Mouse (Mus musculus): Measurements from ENCODE around the gene Mei1.

Gene Mei1

DNA sequence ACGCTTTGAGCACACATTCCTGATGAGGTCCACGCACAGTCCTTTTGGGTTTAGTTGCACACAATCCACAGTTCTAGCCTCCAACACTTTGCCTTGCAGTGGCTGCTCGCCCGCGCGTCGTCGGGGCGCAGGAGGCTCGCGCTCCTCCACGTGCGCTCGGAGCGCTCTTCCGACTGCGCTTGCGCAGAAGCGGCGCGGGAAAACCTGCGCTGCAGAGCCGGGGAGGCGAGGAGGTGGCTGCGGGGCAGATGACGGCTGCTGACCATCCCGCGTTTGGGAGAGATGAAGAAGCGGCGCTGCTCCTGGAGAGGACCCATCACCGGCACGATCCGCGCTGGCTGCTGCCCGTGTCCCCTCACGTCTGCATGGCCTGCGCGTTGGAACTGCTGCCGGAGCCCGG is at the start of gene Mei1:
TSS of gene Mei1 (plus strand) at position 99 of the 400 bp plus-strand sequence.
- no peak for DNase-seq (ENCODE audit: low read depth)

DNA sequence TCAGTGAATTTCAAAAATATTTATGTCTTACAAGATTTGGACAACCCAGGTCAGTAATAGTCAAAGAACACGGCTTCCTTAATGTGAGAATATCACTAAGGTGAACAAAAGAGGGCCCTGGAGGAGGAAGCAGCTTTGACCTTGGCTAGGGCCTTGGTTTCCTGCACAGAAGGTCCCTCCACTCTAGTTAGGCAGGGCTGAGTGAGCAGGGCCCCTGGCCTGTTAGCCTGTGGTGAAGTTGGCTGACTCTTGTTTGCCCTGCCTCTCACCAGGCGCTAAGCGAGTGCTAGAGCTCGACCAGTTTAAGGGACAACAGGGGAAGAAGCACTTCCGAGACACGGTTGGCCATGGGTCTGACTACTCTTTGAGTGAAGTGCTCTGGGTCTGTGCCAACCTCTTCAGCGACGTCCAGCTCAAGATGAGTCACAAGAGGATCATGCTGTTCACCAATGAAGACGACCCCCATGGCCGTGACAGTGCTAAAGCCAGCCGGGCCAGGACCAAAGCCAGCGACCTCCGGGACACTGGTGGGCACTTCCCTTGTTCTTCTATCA is 47.2 kb upstream of the Mei1 start:
- no peak for DNase-seq (ENCODE audit: low read depth)

DNA sequence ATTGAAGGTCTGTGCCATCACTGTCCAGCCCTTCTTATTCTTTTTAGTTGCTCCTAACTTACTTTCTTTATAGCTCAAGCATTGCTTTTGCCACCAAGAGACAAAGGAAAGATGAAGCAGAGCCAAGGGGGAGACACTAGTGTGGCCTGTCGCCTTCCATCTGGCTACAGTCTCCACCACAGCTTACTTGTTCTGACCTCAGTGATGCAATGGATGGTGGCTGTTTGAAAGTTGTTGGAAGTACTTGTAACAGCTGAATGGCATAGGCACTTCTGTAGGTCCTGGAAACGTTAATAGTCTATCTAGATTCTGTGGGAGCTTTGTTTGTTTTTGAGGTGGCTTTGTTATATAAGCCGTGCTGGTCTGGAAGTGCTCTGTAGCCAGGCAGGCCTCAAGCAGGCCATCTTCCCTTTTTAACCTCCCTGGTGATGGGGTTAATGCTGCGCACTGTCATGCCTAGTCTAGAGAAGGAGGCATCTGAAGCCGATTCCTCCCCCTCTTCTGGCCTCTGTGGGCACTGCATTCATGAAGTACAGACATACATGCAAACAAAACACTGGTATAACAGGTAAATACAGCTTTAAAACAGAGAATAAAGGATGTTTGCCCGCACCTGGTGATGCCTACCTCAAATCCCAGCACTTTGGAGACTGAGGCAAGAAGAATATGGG is 45.7 kb upstream of the Mei1 start:
- no peak for DNase-seq (ENCODE audit: low read depth)

DNA sequence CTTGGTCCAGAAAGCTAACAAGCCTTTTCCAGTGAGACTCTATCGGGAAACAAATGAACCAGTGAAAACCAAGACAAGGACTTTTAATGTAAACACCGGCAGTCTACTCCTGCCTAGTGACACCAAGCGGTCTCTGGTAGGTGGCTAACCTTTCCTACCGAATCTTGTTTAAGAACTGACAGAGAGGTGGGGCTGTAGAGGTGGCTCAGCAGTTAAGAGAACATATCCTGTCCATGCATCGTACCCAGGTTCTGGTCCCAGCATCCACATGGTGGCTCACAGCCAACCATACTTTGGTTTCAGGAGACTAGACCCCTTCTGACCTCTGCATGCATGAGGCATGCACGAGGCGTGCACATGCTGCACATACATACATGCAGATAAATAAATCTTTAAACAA is 42.5 kb upstream of the Mei1 start:
- DNase-seq (ENCODE audit: low read depth) = no peak

DNA sequence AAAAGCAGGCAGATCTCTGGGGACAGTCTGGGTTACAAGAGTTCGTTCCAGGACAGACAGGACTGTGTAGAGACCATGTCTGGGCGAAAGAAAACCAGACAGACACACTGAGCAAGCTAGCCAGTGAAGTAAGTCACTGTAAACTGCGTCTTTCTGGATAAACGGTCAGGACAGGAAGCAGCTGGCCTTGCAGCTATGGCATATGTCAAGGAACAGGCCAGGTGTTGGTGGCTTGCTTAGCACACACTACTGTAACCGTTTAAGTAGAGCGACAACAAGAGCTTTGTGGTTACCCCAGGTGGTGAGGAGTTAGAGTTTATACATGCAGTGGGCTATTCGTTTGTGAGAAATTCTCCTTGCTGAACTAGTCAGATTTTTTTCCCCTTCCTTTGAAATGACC is 42.1 kb upstream of the Mei1 start:
- DNase-seq (ENCODE audit: low read depth) = no peak

DNA sequence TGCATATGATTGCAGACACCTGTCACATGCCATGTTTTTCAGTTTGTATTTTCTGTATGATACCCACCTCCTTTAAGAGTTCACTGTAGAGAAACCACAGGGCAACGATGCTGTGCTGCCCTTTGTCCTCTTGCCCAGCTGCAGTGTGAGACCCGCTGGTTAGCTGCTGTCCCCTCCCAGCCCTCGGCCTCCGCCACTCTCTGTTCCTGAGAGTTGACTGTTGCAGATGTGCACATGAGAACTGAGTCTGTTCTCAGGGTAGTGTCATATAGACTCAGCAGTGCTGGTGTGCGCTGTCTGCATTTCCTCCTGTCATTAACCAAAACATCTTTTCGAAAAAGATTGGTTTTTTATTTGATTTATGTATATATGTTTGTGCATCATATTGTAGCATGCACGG is 37.4 kb upstream of the Mei1 start:
- DNase-seq (ENCODE audit: low read depth) = no peak

DNA sequence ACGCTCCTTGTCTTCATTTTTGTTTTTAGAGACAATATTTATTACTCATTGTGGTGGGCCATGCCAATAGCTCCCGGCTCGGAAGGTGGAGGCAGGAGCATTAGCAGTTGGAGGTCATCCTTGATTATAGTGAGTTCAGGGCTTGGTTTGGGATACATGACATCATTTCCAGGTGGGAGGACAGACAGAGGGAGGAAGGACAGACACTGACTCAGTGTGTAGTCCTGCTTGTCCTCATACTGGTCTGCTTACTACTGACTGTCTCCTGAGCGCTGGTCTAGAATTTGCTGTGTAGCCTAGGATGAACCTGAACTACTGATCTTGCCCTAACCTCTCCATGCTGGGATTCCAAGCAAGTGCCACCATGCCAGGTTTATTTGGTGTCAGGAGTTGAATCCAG is 36.0 kb upstream of the Mei1 start, which contains the start of gene Desi1:
TSS of gene Desi1 (minus strand) at position 101 of the 400 bp plus-strand sequence.
- DNase-seq (ENCODE audit: low read depth) = no peak

DNA sequence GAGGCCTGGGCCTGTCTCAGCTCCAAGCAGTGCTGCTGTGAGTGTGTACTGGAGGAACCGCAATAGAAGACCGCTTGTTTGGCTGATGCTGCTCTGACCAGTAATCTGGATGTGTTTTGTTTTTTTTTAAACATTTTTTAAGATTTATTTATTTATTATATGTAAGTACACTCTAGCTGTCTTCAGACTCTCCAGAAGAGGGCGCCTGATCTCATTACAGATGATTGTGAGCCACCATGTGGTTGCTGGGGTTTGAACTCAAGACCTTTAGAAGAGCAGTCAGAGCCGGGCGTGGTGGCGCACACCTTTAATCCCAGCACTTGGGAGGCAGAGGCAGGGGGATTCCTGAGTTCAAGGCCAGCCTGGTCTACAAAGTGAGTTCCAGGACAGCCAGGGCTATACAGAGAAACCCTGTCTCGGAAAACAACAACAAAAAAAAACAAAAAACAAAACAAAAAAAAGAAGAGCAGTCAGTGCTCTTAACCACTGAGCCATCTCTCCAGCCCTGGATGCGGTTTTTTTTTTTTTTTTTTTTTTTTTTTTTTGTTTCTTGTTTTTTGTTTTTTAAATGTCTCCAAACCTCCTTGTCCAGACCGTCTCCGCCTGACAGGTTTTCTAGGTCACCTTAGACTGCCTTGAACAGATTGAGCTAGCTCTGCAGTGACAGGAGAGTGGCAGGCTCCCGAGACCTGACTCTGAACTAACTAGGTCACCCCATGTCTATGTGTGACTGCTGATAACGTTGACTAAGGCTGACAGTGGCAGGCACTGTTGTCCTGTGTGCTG is 33.7 kb upstream of the Mei1 start:
- peak; percentile 69 for DNase-seq (ENCODE audit: low read depth)

DNA sequence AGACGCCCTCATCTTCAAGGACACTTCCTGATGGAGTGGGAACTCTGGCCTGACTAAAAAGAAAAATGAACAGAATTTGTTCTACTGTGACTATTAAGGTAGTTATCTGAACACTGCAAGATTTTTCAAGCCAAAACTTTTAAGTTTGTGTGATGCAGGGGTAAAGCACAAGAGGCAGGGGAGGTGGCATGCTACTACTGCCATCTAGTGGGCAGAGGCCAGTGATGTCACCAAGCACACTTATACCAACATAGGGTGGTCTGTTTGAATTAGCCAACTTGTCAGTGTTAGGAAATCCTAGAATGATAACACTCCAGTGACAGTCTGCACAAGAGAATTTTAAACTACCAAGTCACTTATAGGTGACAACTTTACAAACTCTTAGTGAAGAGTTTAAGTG is 29.1 kb upstream of the Mei1 start:
- peak; percentile 80 for DNase-seq (ENCODE audit: low read depth)

DNA sequence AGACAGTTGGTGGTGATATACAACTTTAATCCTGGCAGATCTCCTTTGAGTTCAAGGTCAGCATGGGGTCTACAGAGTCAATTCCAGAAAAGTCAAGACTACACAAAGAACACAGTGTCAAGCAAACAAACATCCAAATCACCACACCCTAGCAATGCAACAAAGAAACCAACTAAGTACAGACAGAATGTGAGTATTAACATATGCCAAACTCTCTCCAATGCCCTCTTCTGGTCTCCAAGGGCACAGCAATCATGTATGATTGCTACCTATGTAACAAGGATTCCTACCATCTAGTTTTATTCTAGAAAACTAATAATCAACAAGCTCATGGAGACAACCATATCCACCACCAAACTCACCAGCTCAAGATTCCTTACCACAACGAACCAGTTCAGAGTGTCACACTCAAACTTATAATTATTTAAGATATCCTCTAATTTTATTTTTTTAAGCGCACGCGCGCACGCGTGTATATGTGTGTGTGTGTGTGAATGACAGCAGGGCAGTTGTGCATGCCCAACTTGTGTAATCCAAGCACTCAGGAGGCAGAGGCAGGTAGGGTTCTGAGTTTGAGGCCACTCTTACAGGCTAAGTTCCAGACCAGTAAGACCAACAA is 25.5 kb upstream of the Mei1 start:
- DNase-seq (ENCODE audit: low read depth) = peak; percentile 64

DNA sequence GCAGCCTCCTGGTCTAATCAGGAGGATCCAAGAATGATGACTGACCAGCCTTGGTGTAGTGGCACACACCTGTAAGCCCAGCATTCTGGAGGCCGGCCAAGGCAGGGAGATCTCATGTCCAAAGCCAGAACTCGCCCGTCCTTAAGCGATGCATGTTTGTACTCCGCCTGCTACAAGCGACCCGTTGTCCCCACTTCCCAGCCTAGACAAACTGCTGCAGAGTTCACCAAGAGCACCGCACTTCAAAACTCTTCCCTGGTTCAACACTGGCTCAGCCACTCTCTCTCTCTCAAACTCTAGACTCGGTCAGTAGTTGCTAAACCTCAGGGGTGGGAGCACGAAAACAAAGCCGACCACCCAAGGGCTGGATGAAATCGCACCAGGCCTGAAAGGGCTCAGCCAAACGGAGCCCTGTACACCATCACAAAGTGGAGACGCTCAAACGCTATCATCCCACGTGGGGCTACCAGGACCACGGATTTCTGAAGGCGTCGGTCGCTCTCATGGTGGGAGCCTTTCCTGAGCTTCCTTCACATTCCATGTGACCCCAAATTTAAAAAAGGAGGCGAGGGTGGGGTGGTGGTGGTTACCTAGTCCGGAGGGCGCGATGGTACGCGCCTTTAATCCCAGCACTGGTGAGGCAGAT is 23.4 kb upstream of the Mei1 start:
- peak; percentile 46 for DNase-seq (ENCODE audit: low read depth)

DNA sequence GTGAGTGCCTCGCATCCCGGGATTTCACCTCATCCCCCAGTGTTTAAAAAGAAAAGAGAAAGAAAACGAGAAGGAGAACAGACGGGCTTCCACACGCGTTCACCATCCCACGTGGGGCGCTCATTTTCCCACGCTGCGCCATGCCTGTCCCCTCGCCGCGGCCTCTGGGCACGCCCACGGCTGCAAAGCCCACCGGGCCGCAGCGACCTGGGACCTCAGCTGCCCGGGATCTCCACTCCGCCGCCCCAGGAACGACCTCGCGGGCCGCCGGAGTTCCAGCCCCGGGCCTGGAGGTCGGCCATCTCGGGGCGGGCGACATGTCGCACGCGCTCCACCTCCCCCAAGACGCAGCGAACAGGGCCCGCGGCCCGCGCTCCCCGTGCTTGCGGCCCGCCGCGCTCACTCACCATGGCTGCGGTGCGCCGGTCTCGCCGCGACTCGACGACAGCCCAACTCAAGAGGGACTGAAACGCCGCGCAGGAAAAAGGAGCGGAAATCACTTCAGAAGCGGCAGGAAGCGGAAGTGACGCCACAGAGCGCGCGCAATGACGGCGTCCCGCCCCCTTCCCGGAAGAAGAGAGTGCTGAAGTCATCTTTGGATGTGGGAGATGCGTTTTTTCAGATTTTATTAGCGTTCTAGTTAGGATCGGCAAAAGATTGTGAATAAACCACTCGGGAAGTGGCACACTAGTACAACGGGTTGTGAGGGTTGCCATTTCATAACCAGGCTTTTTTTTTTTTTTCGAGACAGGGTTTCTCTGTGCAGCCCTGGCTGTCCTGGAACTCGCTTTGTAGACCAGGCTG is 22.5 kb upstream of the Mei1 start, which contains the start of gene Snu13:
TSS of gene Snu13 (minus strand) at position 519 of the 804 bp plus-strand sequence.
- peak; percentile 94 for DNase-seq (ENCODE audit: low read depth)

DNA sequence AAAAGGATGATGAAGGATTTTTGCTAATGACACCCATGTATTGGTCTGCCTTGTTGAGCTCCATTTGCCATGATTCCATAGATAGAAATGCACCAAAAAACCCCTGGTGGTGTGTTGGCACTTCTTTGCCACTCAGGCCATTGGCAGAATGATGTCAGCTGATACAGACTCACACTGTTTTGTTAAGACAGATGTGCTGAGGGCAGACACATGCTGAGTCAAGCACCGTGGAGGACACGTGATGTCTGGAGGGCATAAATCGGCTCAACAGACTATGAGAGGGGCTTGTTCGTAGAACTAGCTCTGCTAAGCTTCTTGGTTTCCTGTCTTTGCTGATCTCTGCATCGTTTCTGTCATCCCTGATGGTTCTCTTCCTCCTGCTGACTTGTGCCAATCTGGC is 17.3 kb upstream of the Mei1 start:
- no peak for DNase-seq (ENCODE audit: low read depth)

DNA sequence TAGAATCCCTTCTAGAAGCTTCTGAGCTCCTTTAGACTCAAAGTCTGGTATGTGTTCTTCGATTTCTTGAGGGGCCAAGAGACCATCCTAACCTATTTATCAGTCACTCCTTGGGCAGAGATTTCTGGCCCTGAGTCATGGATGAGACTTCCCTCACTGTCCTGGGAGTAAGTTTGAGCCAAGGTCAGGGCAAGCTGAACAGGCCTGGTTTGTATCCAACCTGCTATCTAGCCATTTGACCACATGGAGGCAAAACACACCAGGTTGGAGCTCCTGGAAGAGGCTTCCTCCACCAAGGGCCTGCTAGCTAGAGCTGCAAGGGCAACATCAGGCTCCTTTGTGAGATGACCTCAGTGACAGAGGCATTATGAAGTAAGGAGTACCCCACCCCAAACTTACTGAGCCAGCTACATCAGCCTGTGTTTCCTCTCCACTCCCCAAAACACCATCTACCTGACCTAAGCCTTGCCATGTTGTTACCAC is 11.0 kb upstream of the Mei1 start, which contains the start of gene 4930407I10Rik:
TSS of gene 4930407I10Rik (plus strand) at position 433 of the 483 bp plus-strand sequence.
- no peak for DNase-seq (ENCODE audit: low read depth)

DNA sequence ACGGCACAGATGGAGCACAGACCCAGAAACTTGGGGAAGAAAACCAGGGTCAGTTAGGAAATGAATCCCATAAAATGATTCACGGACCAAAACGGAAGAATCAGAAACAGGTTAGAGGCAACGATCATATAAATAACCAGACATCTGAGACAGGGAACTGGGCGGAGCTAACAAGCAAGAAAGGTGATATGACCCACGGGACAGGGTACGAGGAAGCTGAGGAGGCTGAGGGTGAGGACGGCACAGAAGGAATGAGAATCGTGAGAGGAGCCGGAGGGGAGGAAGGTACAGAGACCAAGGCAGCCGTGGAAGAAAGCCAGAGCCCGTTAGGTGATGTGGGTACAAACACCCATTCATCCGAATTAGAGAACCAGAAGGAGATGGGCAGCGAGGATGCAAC is 5.9 kb upstream of the Mei1 start:
- no peak for DNase-seq (ENCODE audit: low read depth)

DNA sequence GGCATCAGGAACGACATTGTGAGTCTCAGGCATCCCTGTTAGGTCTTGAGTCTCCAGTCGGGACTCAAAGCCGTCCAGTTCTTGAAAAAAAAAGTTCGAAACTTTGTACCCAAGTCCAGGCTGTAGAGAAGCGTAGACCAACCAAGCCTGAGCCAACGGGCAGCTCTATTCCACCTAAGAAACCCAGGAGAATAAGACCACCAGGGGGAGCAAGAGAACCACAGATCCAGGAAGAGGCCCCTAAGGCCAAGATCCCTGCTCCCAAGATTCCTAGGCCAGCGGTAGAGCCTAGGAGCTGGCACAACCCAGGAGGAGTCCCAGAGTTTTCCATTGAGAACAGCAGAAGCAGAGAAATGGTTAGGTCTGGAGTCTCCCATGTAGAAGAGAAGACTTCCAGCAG is 4.3 kb upstream of the Mei1 start:
- peak; percentile 78 for DNase-seq (ENCODE audit: low read depth)

DNA sequence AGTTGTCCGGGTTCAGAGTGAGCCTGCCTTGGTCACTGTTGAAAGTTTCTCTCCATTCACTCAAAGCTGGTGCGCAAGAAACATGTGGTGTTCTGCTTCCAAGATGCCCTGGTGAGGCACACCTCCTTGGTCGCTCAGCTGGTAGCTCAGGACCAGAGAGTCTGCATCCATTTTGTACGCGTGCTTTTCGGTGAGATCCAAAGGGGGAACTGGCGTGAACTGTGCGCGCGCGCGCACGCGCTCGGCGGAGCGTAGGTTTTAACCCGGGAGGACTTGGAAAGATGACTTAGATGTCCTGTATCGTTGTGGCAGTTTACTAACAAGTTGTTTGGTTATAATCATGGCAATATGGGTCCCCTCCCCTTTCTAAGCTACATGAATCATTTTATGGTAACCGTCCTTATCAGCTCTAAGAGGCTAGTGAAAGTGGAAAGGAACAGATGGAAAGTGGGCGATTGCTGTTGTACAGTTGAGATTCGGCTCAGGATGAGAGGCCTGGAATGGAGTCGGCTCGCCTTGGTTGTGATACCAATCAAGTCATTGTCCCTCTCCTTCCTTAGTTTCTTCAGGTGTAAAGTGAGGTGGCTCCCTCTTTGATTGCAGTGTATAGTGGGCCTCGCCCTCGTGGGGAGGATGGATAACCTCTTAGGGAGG is 2.1 kb downstream of the Mei1 start:
- DNase-seq (ENCODE audit: low read depth) = no peak

DNA sequence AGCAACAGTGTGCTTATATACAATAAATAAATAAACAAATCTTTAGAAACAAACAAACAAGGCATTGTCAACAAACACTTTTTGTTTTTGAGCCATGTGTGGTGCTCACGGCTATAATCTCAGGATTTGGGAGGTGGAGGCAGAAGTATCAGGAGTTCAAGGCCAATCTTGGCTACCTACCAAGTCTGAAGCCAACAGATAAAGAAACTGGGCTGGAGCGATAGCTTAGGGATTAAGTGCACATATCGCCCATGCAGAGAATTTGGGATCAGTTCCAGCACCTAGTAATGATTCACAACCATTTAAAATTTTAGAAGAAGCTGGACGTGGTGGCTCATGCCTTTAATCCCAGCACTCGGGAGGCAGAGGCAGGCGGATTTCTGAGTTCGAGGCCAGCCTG is 3.7 kb downstream of the Mei1 start:
- DNase-seq (ENCODE audit: low read depth) = no peak

DNA sequence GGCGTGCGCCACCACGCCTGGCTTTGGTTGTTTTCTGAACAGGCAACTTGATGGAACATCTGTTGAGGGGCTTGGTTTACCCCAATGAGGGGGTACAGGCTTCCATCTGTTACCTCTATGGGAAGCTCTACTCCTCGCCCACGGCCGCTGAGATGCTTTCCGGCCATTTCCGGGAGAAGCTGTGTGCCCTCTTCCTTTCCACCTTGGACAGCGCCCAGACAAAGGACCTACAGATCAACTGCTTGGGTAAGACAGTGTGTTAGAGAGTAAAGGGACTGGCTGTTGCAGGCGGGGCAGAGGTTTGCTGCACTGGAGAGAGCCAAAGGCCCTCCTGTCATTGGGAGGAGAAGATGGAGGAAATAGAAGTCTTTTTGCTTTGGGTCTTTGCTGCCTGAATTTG is 10.1 kb downstream of the Mei1 start:
- no peak for DNase-seq (ENCODE audit: low read depth)

DNA sequence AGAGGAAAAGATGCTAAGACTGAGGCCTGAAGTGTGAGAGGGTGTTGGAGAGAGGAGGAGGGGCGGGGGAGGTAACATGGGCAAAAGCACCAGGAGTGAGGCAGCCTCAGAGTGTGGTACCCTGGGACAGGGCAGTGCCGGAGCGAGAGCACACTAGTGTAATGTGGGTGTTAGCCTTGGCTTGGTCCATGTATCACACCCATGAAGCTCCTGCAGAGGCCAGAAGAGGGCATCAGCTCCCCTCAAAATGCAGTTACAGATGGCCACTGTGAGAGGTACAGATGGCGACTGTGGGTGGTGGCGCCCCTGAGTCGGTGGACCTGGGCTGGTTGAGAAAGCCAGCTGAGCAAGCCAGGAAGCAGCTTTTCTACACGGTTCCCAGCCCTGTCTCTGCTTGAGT is 11.4 kb downstream of the Mei1 start:
- peak; percentile 55 for DNase-seq (ENCODE audit: low read depth)

DNA sequence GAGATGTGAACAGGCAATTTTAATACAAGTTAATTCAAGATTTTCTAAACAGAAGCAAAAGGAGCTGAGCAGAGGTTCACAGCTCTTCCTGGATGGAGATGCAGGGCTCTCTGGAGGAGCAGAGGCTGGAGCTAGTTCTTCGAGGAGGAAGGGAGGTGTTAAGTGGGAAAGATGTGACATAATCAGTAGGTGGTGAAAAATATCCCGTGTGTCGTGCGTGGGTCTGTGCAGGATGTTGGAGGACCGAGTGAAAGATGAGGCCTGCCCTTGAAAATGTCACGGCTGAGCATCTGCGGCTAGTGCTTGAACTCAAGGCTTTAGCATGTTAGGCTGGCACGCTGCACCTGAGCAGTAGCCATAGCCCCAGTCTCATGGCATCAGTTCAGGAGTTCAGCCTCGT is 15.8 kb downstream of the Mei1 start:
- DNase-seq (ENCODE audit: low read depth) = no peak

All from naive thymus-derived CD4-positive, alpha-beta T cell, adult 2 months (primary cell).